Mouse (Mus musculus) E14TG2a.4 (cell line): ENCODE data around the gene Abi3.

Source experiments
- CTCF ChIP-seq: conservative IDR thresholded peaks from 2 replicates; pipeline ENCODE4 v1.5.1; 2014; ENCODE audit warnings: low read length
- POU5F1 ChIP-seq: IDR thresholded peaks from 2 replicates; pipeline ENCODE4 v1.6.1; 2014; ENCODE audit warnings: low read length, borderline replicate concordance

- TF ChIP-seq CTCF, result no peak
- no peak for TF ChIP-seq POU5F1
Observed at GRCm38 (mm10) chr11:95833006-95833570, 9.2 kb downstream of the Abi3 start.
